Mouse (Mus musculus) heart, postnatal 25 days (tissue): ENCODE measurements around the gene Gm17521. TPM values are rescaled to one million over a fixed set of nuclear protein-coding genes. Genes with fewer than 3 reads are reported as not detected.
"Not testable (repeated sequence)": the region's sequence is repeated elsewhere in the genome, so short reads cannot be mapped to it uniquely, and the experiment has no call there.

Source experiments
- DNase-seq: peaks from one replicate; pipeline ENCODE4 v3.0.0; 2022; ENCODE audit warnings: low spot score
- intact Hi-C: fragments of 180-260 bp; cut with DNase I; formaldehyde crosslinking; loops from one replicate; pipeline ENCODE4 v1.15.1; 2025
- total RNA-seq, 2 experiments: library from RNA; stranded (reverse); gene quantifications; 2 replicates each; pipeline ENCODE4 v1.2.3; 2021

Gene Gm17521
- total RNA-seq = not detected

DNA sequence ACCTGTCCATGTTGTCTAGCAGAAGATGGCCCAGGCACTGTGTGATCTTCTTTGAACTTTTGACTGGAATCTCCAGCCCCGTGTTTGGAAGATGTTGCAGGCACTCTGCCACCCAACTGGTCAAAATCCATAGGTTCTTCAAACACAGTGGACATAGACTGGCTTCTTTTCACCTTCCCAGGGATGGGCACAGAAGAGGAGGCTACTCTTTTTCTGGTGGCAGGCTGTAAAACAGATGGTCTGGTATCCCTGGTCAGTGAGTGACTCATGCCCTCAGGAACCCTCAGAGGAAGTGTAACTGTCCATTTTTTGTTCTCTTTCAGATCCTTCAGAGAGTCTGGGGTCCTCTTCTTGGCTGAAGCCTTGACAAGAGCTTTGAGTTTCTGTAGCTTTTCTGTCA is at the start of gene Gm17521:
Gene Gm17521 (minus strand): TSS at position 101 of the 400 bp plus-strand sequence.
- intact Hi-C loops, DNase-seq: not testable (repeated sequence)

DNA sequence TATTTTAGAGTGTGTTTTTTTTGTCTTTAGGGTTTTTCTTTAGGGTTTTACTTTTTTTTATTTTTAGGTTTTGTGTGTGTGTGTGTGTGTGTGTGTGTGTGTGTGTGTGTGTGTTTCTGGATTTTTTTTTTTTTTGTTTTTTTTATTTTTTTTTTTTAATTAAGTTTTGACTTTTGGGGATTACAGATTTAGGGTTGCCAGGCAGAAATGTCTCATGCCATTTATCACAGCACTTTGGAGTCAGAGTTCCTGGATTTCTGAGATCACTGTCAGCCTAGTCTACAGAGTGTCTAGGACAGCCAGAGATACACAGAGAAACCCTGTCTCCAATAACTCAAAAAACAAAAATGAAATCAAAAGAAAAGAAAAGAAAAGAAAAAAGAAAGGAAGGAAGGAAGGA is 14.5 kb upstream of the Gm17521 start:
- DNase-seq = no peak
- intact Hi-C loops = no loop called here

DNA sequence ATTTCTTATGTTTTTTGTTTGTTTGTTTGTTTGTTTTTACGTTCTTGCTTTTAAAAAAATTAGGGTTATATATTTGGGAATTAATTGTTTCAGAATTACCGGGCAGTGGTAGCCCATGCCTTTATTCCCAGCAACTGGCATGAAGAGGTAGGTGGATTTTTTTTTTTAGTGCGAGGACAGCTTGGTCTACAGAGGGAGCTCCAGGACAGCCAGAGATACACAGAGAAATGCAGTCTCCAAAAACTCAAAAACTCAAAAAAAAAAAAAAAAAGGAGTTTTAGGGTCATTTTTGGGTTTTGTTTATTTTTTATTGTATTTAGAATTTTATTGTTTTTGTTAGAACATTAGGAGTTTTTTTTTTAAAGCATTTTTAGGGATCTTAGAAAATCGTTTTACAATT is 14.0 kb upstream of the Gm17521 start:
- intact Hi-C loops = no loop called here
- no peak for DNase-seq

Other genes with a start within 250 kb of the Gm17521 start
- gene Cldn34c1, start 73.8 kb upstream of the Gm17521 start, total RNA-seq = 1 to 10 TPM; 2.3 to 3.7 TPM
- not detected for gene Srsx, start 192.8 kb upstream of the Gm17521 start, total RNA-seq
- gene Gm17577, start 217.2 kb upstream of the Gm17521 start, total RNA-seq = not detected